Comparison of ENCODE assay signal across 9 mouse cellular contexts in the genomic region with DNA sequence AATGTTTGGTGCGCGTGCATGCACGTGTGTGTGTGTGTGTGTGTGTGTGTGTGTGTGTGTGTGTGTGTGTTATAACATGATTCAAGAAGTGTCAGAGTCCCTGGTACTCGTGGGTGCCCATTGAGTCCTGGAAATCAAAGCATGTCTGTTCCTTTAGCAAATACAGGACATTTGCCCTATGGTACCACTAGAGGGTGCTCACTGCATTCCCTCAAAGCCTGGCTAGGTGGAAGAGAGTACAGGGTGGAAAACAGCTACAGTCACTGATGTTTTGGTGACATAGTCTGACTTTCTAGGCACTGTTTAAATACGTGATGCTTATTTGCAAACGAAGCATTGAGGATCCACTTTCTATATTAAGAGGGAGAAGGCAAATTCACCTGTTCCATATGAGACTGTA. TPM values are rescaled to one million over a fixed set of nuclear protein-coding genes. Genes with fewer than 3 reads are reported as not detected.
A peak's percentile ranks its signal among the peaks of the same experiment; 100 is the strongest.
DNase-seq lines count a peak whose midpoint lies in the region; ATAC-seq and TF ChIP-seq lines count a peak whose summit lies in the region.
"Had no signal": no experiment of that assay in that cellular context is flagged by ENCODE, and none has a peak within 500 bp of the region (broad histone marks: within the 10 kb centered on the region; RNA-seq: fewer than 3 reads in every experiment).

No protein-coding gene starts in this region.

- peak; percentile 90 for ATAC-seq in forebrain, postnatal 0 days
- ATAC-seq in kidney, embryonic 14.5 days (ENCODE audit: low FRiP score, low TSS enrichment), result peak; percentile 83
- ATAC-seq in limb, embryonic 13.5 days (ENCODE audit: low FRiP score, low read depth), result peak; percentile 67; the same call in 1 of the 2 replicates
- no peak for ATAC-seq in inflammation-experienced regulatory T-cells, adult 6 months

- no peaks in the 10 kb centered on the region for H3K4me1 ChIP-seq in thymus, adult 2 months (replicated peaks; ENCODE audit: control insufficient read depth, insufficient read depth, low read length)
- H3K4me1 ChIP-seq in cerebellum, adult 2 months (ENCODE audit: control insufficient read depth, insufficient read depth, low read length), result no peaks in the 10 kb centered on the region
- no peaks in the 10 kb centered on the region for H3K4me1 ChIP-seq in forebrain, postnatal 0 days (ENCODE audit: insufficient read depth)
- H3K4me1 ChIP-seq in kidney, embryonic 14.5 days (ENCODE audit: control insufficient read depth, insufficient read depth, low read length), result no peaks in the 10 kb centered on the region
- no peaks in the 10 kb centered on the region for H3K4me1 ChIP-seq in limb, embryonic 13.5 days

- no peak overlapping the region for H3K9ac ChIP-seq in forebrain, postnatal 0 days
- no peak overlapping the region for H3K9ac ChIP-seq in kidney, embryonic 14.5 days (ENCODE audit: low read depth, low read length)
- no peak overlapping the region for H3K9ac ChIP-seq in limb, embryonic 13.5 days

- H3K27ac ChIP-seq in thymus, adult 2 months (ENCODE audit: control insufficient read depth, insufficient read depth, low read length), result no peak overlapping the region
- no peak overlapping the region for H3K27ac ChIP-seq in cerebellum, adult 2 months (ENCODE audit: insufficient read depth, low read length)
- no peak overlapping the region for H3K27ac ChIP-seq in forebrain, postnatal 0 days (ENCODE audit: low read depth, low read length)
- no peak overlapping the region for H3K27ac ChIP-seq in kidney, embryonic 14.5 days (ENCODE audit: low read depth, low read length)
- no peak overlapping the region for H3K27ac ChIP-seq in limb, embryonic 13.5 days

- H3K27me3 ChIP-seq in thymus, adult 2 months (ENCODE audit: control insufficient read depth, insufficient read depth, low read length), result no peaks in the 10 kb centered on the region
- H3K27me3 ChIP-seq in cerebellum, adult 2 months (ENCODE audit: control insufficient read depth, insufficient read depth, low read length), result no peaks in the 10 kb centered on the region
- no peaks in the 10 kb centered on the region for H3K27me3 ChIP-seq in forebrain, postnatal 0 days (ENCODE audit: insufficient read depth, low read length)
- no peaks in the 10 kb centered on the region for H3K27me3 ChIP-seq in kidney, embryonic 14.5 days (ENCODE audit: control insufficient read depth, insufficient read depth, low read length)
- no peaks in the 10 kb centered on the region for H3K27me3 ChIP-seq in limb, embryonic 13.5 days

- H3K4me2 ChIP-seq in forebrain, postnatal 0 days (ENCODE audit: low read depth), result no peak overlapping the region
- H3K4me2 ChIP-seq in kidney, embryonic 14.5 days (replicated peaks; ENCODE audit: low read depth, low read length), result no peak overlapping the region
- no peak overlapping the region for H3K4me2 ChIP-seq in limb, embryonic 13.5 days (replicated peaks)

- WGBS in thymus, adult 2 months, result 9% methylated on average over 6 of the region's 6 CpGs
- 4% methylated on average over 6 of the region's 6 CpGs for WGBS in cerebellum, adult 2 months
- 5% methylated on average over 6 of the region's 6 CpGs for WGBS in forebrain, postnatal 0 days
- WGBS in kidney, embryonic 14.5 days, result 7% methylated on average over 6 of the region's 6 CpGs
- 12% methylated on average over 6 of the region's 6 CpGs for WGBS in limb, embryonic 13.5 days

- no peak for TF ChIP-seq POLR2A in thymus, adult 2 months (IDR thresholded peaks at IDR 0.05; ENCODE audit: control insufficient read depth, extremely low read depth, insufficient read depth, low read length, poor library complexity)
- TF ChIP-seq POLR2A in cerebellum, adult 2 months (IDR thresholded peaks at IDR 0.05; ENCODE audit: borderline replicate concordance, insufficient read depth, low read length), result no peak

- no peak for TF ChIP-seq CTCF in thymus, adult 2 months (IDR thresholded peaks at IDR 0.05; ENCODE audit: borderline replicate concordance, control insufficient read depth, extremely low read depth, insufficient read depth, low read length, poor library complexity)
- TF ChIP-seq CTCF in cerebellum, adult 2 months (IDR thresholded peaks at IDR 0.05; ENCODE audit: borderline replicate concordance, insufficient read depth, low read depth, low read length), result peak; percentile 84; the same call in 1 of the 2 replicates
- peak; percentile 99 for TF ChIP-seq CTCF in forebrain, postnatal 0 days (IDR thresholded peaks at IDR 0.05; ENCODE audit: low read depth)

- peak; percentile 18 for DNase-seq in thymus, adult 2 months
- DNase-seq in thymus, adult 18-20 months, result no peak
- DNase-seq in cerebellum, adult 2 months, result peak; percentile 41 to 55
- peak; percentile 82 for DNase-seq in forebrain, postnatal 0 days
- DNase-seq in neural tube, embryonic 10.5 days (ENCODE audit: extremely low spot score, low spot score), result peak; percentile 45

- no peaks in the 10 kb centered on the region for H3K9me3 ChIP-seq in forebrain, postnatal 0 days (ENCODE audit: low read length)
- no peaks in the 10 kb centered on the region for H3K9me3 ChIP-seq in kidney, embryonic 14.5 days (ENCODE audit: control insufficient read depth, low read length)
- no peaks in the 10 kb centered on the region for H3K9me3 ChIP-seq in limb, embryonic 13.5 days

- H3K36me3 ChIP-seq in thymus, adult 2 months (ENCODE audit: control insufficient read depth, insufficient read depth, low read length), result no peaks in the 10 kb centered on the region
- no peaks in the 10 kb centered on the region for H3K36me3 ChIP-seq in forebrain, postnatal 0 days (ENCODE audit: insufficient read depth)
- no peaks in the 10 kb centered on the region for H3K36me3 ChIP-seq in kidney, embryonic 14.5 days (ENCODE audit: control insufficient read depth, insufficient read depth, low read length)
- H3K36me3 ChIP-seq in limb, embryonic 13.5 days, result no peaks in the 10 kb centered on the region

- no peak overlapping the region for H3K4me3 ChIP-seq in thymus, adult 2 months (ENCODE audit: control insufficient read depth, insufficient read depth, low read length)
- no peak overlapping the region for H3K4me3 ChIP-seq in cerebellum, adult 2 months (replicated peaks; ENCODE audit: insufficient read depth, low read depth, low read length)
- H3K4me3 ChIP-seq in forebrain, postnatal 0 days (ENCODE audit: low read depth, low read length), result no peak overlapping the region
- no peak overlapping the region for H3K4me3 ChIP-seq in kidney, embryonic 14.5 days (ENCODE audit: low read length)
- no peak overlapping the region for H3K4me3 ChIP-seq in limb, embryonic 13.5 days
- H3K4me3 ChIP-seq: erythroblast, embryonic 14.5 days had no signal

RNA-seq across cellular contexts. Expression of a gene that starts 27.9 kb away (rescaled TPM):
- not detected in 2 replicates for polyA plus RNA-seq in thymus, adult 2 months (2012; rRNA removed)
- polyA plus RNA-seq in cerebellum, adult 2 months (2012; rRNA removed), result not detected in 2 replicates
- total RNA-seq in forebrain, postnatal 0 days (2014; rRNA removed), result not detected in 2 replicates
- polyA plus RNA-seq in forebrain, postnatal 0 days (2015; fragmentation: Nextera tagmentation; extraction: Ambion mirVana), result not detected in 2 replicates
- polyA plus RNA-seq in kidney, embryonic 14.5 days (2014; fragmentation: Nextera tagmentation; extraction: Ambion mirVana), result not detected in 2 replicates
- polyA plus RNA-seq in limb, embryonic 13.5 days (2015; fragmentation: Nextera tagmentation; extraction: Ambion mirVana), result not detected in 2 replicates
- not detected for polyA plus RNA-seq in inflammation-experienced regulatory T-cells, adult 6 months (2017; shearing (Covaris generic))
- polyA plus RNA-seq: erythroblast, embryonic 14.5 days had no signal

RNA-seq across cellular contexts. Expression of a gene that starts 31.9 kb away (rescaled TPM):
- 0.18 and 0.22 TPM in 2 replicates for polyA plus RNA-seq in thymus, adult 2 months (2012; rRNA removed)
- polyA plus RNA-seq in cerebellum, adult 2 months (2012; rRNA removed), result 24.3 and 25.5 TPM in 2 replicates
- total RNA-seq in forebrain, postnatal 0 days (2014; rRNA removed), result 13.9 and 21.3 TPM in 2 replicates
- 4.3 and 5.9 TPM in 2 replicates for polyA plus RNA-seq in forebrain, postnatal 0 days (2015; fragmentation: Nextera tagmentation; extraction: Ambion mirVana)
- 0.93 and 1.6 TPM in 2 replicates for polyA plus RNA-seq in kidney, embryonic 14.5 days (2014; fragmentation: Nextera tagmentation; extraction: Ambion mirVana)
- 1.2 and 1.5 TPM in 2 replicates for polyA plus RNA-seq in limb, embryonic 13.5 days (2015; fragmentation: Nextera tagmentation; extraction: Ambion mirVana)
- polyA plus RNA-seq in inflammation-experienced regulatory T-cells, adult 6 months (2017; shearing (Covaris generic)), result not detected

RNA-seq across cellular contexts. Expression of a gene that starts 45.9 kb away (rescaled TPM):
- polyA plus RNA-seq in thymus, adult 2 months (2012; rRNA removed), result not detected in 2 replicates
- not detected in 2 replicates for polyA plus RNA-seq in cerebellum, adult 2 months (2012; rRNA removed)
- total RNA-seq in forebrain, postnatal 0 days (2014; rRNA removed), result not detected in 2 replicates
- not detected in 2 replicates for polyA plus RNA-seq in forebrain, postnatal 0 days (2015; fragmentation: Nextera tagmentation; extraction: Ambion mirVana)
- not detected in 2 replicates for polyA plus RNA-seq in kidney, embryonic 14.5 days (2014; fragmentation: Nextera tagmentation; extraction: Ambion mirVana)
- polyA plus RNA-seq in limb, embryonic 13.5 days (2015; fragmentation: Nextera tagmentation; extraction: Ambion mirVana), result not detected in 2 replicates
- not detected for polyA plus RNA-seq in inflammation-experienced regulatory T-cells, adult 6 months (2017; shearing (Covaris generic))
- polyA plus RNA-seq: erythroblast, embryonic 14.5 days had no signal

Comparison
In these comparisons a context has a peak if more than half of its experiments do, and no peak if none do; other contexts are left out.
1. DNase-seq: peak in thymus, adult 2 months (single experiment), cerebellum, adult 2 months (2 of 2), forebrain, postnatal 0 days (single experiment) and neural tube, embryonic 10.5 days (single experiment); none in thymus, adult 18-20 months (0 of 2).